Mouse (Mus musculus): ENCODE data around the gene Kcnma1.

DNA sequence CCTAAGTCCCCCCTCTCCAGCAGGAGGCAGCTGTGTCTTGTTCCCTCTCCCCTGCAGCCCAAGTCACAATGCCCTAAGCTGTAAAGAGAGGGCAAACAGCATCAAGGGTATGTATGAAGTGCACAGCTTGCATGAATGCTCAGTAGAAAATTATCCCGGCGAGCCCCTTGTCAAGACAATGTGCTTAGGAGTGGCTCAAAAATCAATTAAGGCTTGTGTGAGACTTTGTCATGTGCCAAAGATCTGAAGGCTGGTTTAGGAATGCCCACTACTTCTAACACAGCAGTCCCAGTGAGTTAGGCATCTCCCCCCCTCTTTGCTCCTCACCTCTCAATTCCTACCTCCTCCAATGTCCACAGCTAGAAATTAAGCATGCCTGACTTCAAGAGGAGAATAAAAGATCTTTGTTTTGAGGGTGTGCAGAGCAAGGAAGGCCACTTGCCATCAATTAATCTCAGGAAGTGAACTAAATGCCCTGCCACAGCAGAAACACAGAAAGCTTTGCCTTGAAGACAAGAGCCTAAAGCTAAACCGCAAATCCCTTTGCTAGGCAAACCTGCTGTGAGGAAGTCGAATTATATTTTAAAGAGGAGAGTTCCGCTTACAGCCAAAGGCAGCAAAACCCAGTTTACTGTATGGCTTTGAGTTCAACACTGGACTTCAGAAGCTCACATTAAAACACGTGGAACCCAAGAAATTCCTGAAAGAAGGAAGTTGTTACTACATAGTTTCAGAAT, 635.8 kb downstream of the Kcnma1 start:
- TF ChIP-seq EP300 (IDR thresholded peaks at IDR 0.05; ENCODE audit: low read depth) (no peak), CTCF (IDR thresholded peaks at IDR 0.05; ENCODE audit: low read depth) (no peak)
